ENCODE assay signal across 8 mouse cellular contexts in genomic region chr9:42123713-42124576, GRCm38 (mm10). TPM values are rescaled to one million over a fixed set of nuclear protein-coding genes. Genes with fewer than 3 reads are reported as not detected.
DNase-seq lines count a peak whose midpoint lies in the region; ATAC-seq and TF ChIP-seq lines count a peak whose summit lies in the region.

TSS of gene Sorl1 (minus strand) at chr9:42124297.

- H3K9ac ChIP-seq in ES-Bruce4 (ENCODE audit: low read depth, poor library complexity, severe bottlenecking), result peak within 1 kb of the TSS; percentile 93
- H3K9ac ChIP-seq in lung, embryonic 16.5 days (ENCODE audit: low read length), result peak within 1 kb of the TSS; percentile 81

- H3K4me1 ChIP-seq in ES-Bruce4 (ENCODE audit: control insufficient read depth, insufficient read depth, low read length), result peaks cover 5% of the 10 kb centered on the region
- peaks cover 7% of the 10 kb centered on the region for H3K4me1 ChIP-seq in lung, embryonic 16.5 days (replicated peaks; ENCODE audit: control insufficient read depth, insufficient read depth, low read length)

- no peaks in the 10 kb centered on the region for H3K36me3 ChIP-seq in ES-Bruce4 (ENCODE audit: control insufficient read depth, insufficient read depth, low read length, poor library complexity, severe bottlenecking)
- H3K36me3 ChIP-seq in lung, embryonic 16.5 days (ENCODE audit: control insufficient read depth, insufficient read depth, low read length), result no peaks in the 10 kb centered on the region

- no peaks in the 10 kb centered on the region for H3K27me3 ChIP-seq in ES-Bruce4 (ENCODE audit: control insufficient read depth, insufficient read depth, low read length, poor library complexity, severe bottlenecking)
- H3K27me3 ChIP-seq in lung, embryonic 16.5 days (ENCODE audit: control insufficient read depth, insufficient read depth, low read depth, low read length), result no peaks in the 10 kb centered on the region; the same call in 1 of the 2 replicates

- DNase-seq in cerebellum, adult 9-10 months, result peak; percentile 80
- DNase-seq in frontal cortex, adult 2 months (ENCODE audit: extremely low spot score in 1 of 2, low spot score in 1 of 2), result peak in 1 of 2 experiments; percentile 71
- peak in 1 of 2 experiments; percentile 56 for DNase-seq in layer of hippocampus, adult 8-10 months (ENCODE audit: low spot score in 2 of 2)
- peak; percentile 42 for DNase-seq in ovary, postnatal 10 days (ENCODE audit: low spot score)
- DNase-seq in thymus, postnatal 4 days, result peak; percentile 86

- H3K9me3 ChIP-seq in ES-Bruce4 (replicated peaks; ENCODE audit: control insufficient read depth, insufficient read depth, low read length, poor library complexity, severe bottlenecking), result no peaks in the 10 kb centered on the region
- no peaks in the 10 kb centered on the region for H3K9me3 ChIP-seq in lung, embryonic 16.5 days (ENCODE audit: control insufficient read depth, low read length)

- H3K27ac ChIP-seq in ES-Bruce4 (ENCODE audit: insufficient read depth, low read length), result no peak within 1 kb of the TSS
- H3K27ac ChIP-seq in lung, embryonic 16.5 days (ENCODE audit: low read length), result peak within 1 kb of the TSS; percentile 77

- TF ChIP-seq POLR2A in ES-Bruce4 (IDR thresholded peaks at IDR 0.05; ENCODE audit: insufficient read depth, low read length), result no peak

- ATAC-seq in hematopoietic stem cell, adult 5-6 weeks (replicated peaks in 1 of 2; ENCODE audit: insufficient read depth in 1 of 2, low FRiP score in 2 of 2, low TSS enrichment in 1 of 2, low read depth in 1 of 2, poor library complexity in 2 of 2, severe bottlenecking in 2 of 2), result peak; percentile 38 to 47
- ATAC-seq in lung, embryonic 16.5 days (ENCODE audit: low read depth), result peak; percentile 91

- under 1% methylated on average over 51 of the region's 94 CpGs for WGBS in lung, embryonic 16.5 days

- TF ChIP-seq EP300 in ES-Bruce4 (IDR thresholded peaks at IDR 0.05; ENCODE audit: insufficient read depth, low read depth, low read length), result 0 out of 2 replicates have a peak, but pooled peaks have one; percentile 6

- H3K4me2 ChIP-seq in lung, embryonic 16.5 days (ENCODE audit: low read depth, low read length), result peak within 1 kb of the TSS; percentile 92

- H3K4me3 ChIP-seq in ES-Bruce4 (ENCODE audit: low read depth, low read length), result peak within 1 kb of the TSS; percentile 80
- peak within 1 kb of the TSS; percentile 75 for H3K4me3 ChIP-seq in lung, embryonic 16.5 days (ENCODE audit: low read length)

- TF ChIP-seq CTCF in ES-Bruce4 (IDR thresholded peaks at IDR 0.05; ENCODE audit: low read depth, low read length), result peak; percentile 20

RNA-seq across cellular contexts. Expression of gene Sorl1, which starts in this region (rescaled TPM):
- 17.6 and 21.4 TPM in 2 replicates for polyA plus RNA-seq in ES-Bruce4 (2011; ENCODE audit: insufficient read depth, insufficient read length, low read depth, missing spikeins)
- polyA plus RNA-seq in frontal cortex, adult 2 months (2012; rRNA removed), result 56.3 and 63.5 TPM in 2 replicates
- total RNA-seq in hematopoietic stem cell, adult 5-6 weeks (2017), result 9.5 and 24.3 TPM in 2 replicates
- 100 to 1,000 TPM; 171 to 189 (median 179) TPM for total RNA-seq in layer of hippocampus, adult 8-10 months (2022)
- 11.8 and 13.8 TPM in 2 replicates for polyA plus RNA-seq in lung, embryonic 16.5 days (2015; fragmentation: Nextera tagmentation; extraction: Ambion mirVana)
